Mouse (Mus musculus) heart, adult 2 months (tissue): ENCODE data around the gene Vwa8. TPM values are rescaled to one million over a fixed set of nuclear protein-coding genes. Genes with fewer than 3 reads are reported as not detected.

Experiments
- DNase-seq, 2 experiments: peaks; one replicate each; pipeline ENCODE4 v3.0.0; 2021
- H3K27ac ChIP-seq: fragments of 200-600 bp; 2 replicates; pipeline ENCODE4 v1.8.1; 2022
- H3K27me3 ChIP-seq: fragments of 200-500 bp; 2 replicates; pipeline ENCODE4 v1.6.1; 2012; ENCODE audit warnings: mild to moderate bottlenecking, low read length, inconsistent platforms, mixed read lengths; ENCODE audit not compliant: control insufficient read depth, insufficient read depth
- H3K36me3 ChIP-seq: fragments of 200-500 bp; 2 replicates; pipeline ENCODE4 v1.6.1; 2012; ENCODE audit warnings: low read length, inconsistent platforms; ENCODE audit not compliant: control insufficient read depth, insufficient read depth
- H3K4me1 ChIP-seq: fragments of 200-500 bp; 2 replicates; pipeline ENCODE4 v1.6.1; 2011; ENCODE audit warnings: low read length; ENCODE audit not compliant: control insufficient read depth, insufficient read depth
- H3K4me3 ChIP-seq: fragments of 200-600 bp; 2 replicates; pipeline ENCODE4 v1.8.1; 2022
- H3K79me2 ChIP-seq: fragments of 200-500 bp; replicated peaks from 2 replicates; pipeline ENCODE4 v1.6.1; 2012; ENCODE audit warnings: mild to moderate bottlenecking, inconsistent platforms, low read length, moderate library complexity, mixed read lengths; ENCODE audit not compliant: control insufficient read depth, insufficient read depth
- H3K9ac ChIP-seq: fragments of 200-500 bp; 2 replicates; pipeline ENCODE4 v1.6.1; 2012; ENCODE audit warnings: low read depth, mild to moderate bottlenecking, control low read depth, inconsistent platforms, low read length, mixed read lengths
- CTCF ChIP-seq: fragments of 200-600 bp; IDR thresholded peaks from 2 replicates; pipeline ENCODE4 v1.8.1; 2022; ENCODE audit warnings: antibody characterized with exemption, mild to moderate bottlenecking, moderate library complexity
- EP300 ChIP-seq: fragments of 200-500 bp; IDR thresholded peaks from 2 replicates; pipeline ENCODE4 v1.6.1; 2011; ENCODE audit warnings: low read depth, low read length, control low read depth; ENCODE audit not compliant: insufficient read depth
- POLR2A ChIP-seq: fragments of 200-500 bp; IDR thresholded peaks from 2 replicates; pipeline ENCODE4 v1.6.1; 2011; ENCODE audit warnings: mild to moderate bottlenecking, low read depth, low read length, control low read depth; ENCODE audit not compliant: insufficient read depth
- WGBS: fragments of 180-500 bp; shearing (Covaris S2); methylation state at CpG from one replicate; pipeline ENCODE4 v1.1.7; 2018; 5-methylcytosine and 5-hydroxymethylcytosine counted together
- intact Hi-C: fragments of 180-260 bp; cut with DNase I; formaldehyde crosslinking; loops from one replicate; pipeline ENCODE4 v1.15.1; 2025
- polyA plus RNA-seq: library from polyadenylated mRNA; depleted of rRNA; stranded (reverse); fragments of >200 nt; gene quantifications from 2 replicates; pipeline ENCODE4 v1.2.3, GENCODE M21; 2012
- total RNA-seq, 2 experiments: library from RNA; stranded (reverse); gene quantifications; 2 replicates each; pipeline ENCODE4 v1.2.3; 2021

Vwa8 gene
- total and polyA plus RNA-seq, 3 experiments: 58.8 to 177 (median 150) TPM

GRCm38 (mm10) chr14:79160486-79160885, 311.6 kb downstream of the Vwa8 start:
- intact Hi-C loops: no loop called here
- 61% methylated on average over 10 of the region's 10 CpGs for WGBS
- H3K27ac ChIP-seq: peak overlapping the region; percentile 50
- no peak for TF ChIP-seq CTCF
- TF ChIP-seq POLR2A: no peak
- no peak for TF ChIP-seq EP300
- peaks cover 18% of the 10 kb centered on the region for H3K4me1 ChIP-seq
- no peak for DNase-seq
- no peaks in the 10 kb centered on the region for H3K27me3 ChIP-seq
- H3K4me3 ChIP-seq: no peak overlapping the region; the same call in 1 of the 2 replicates
- no peaks in the 10 kb centered on the region for H3K79me2 ChIP-seq
- H3K9ac ChIP-seq: peak overlapping the region; percentile 16; the same call in 1 of the 2 replicates
- peaks cover 20% of the 10 kb centered on the region for H3K36me3 ChIP-seq

- Histone ChIP-seq H3K27me3 (no peaks in the 10 kb centered on the region), H3K4me3 (no peak overlapping the region), H3K36me3 (peaks cover 20% of the 10 kb centered on the region), H3K79me2 (no peaks in the 10 kb centered on the region), H3K9ac (no peak overlapping the region), H3K27ac (no peak overlapping the region; the same call in 1 of the 2 replicates), H3K4me1 (peaks cover 18% of the 10 kb centered on the region)
- no peak for TF ChIP-seq EP300
- no peak for DNase-seq
- WGBS: 77% methylated on average over 7 of the region's 7 CpGs
- intact Hi-C loops: no loop called here
Measured at GRCm38 (mm10) chr14:79160966-79161365, 312.1 kb downstream of the Vwa8 start.

- WGBS: 80% methylated on average over 9 of the region's 9 CpGs
- H3K36me3 ChIP-seq: peaks cover 20% of the 10 kb centered on the region
- intact Hi-C loops: no loop called here
- H3K4me1 ChIP-seq: peaks cover 18% of the 10 kb centered on the region
- H3K27ac ChIP-seq: no peak overlapping the region
- no peak for DNase-seq
- H3K27me3 ChIP-seq: no peaks in the 10 kb centered on the region
- TF ChIP-seq POLR2A: no peak
- no peak for TF ChIP-seq EP300
- no peak overlapping the region for H3K9ac ChIP-seq
- no peak overlapping the region for H3K4me3 ChIP-seq
- no peaks in the 10 kb centered on the region for H3K79me2 ChIP-seq
Measured at GRCm38 (mm10) chr14:79161741-79162140, 312.9 kb downstream of the Vwa8 start.

- no peak overlapping the region; the same call in 1 of the 2 replicates for H3K27ac ChIP-seq
- intact Hi-C loops: no loop called here
- H3K79me2 ChIP-seq: no peaks in the 10 kb centered on the region
- TF ChIP-seq EP300 (no peak), CTCF (no peak), POLR2A (no peak)
- H3K9ac ChIP-seq: 0 out of 2 replicates have a peak overlapping the region, but pooled peaks have one; percentile 9
- no peak overlapping the region for H3K4me3 ChIP-seq
- peaks cover 10% of the 10 kb centered on the region for H3K4me1 ChIP-seq
- 53% methylated on average over 9 of the region's 9 CpGs for WGBS
- H3K36me3 ChIP-seq: peaks cover 17% of the 10 kb centered on the region
- no peak for DNase-seq
- H3K27me3 ChIP-seq: no peaks in the 10 kb centered on the region
Measured at GRCm38 (mm10) chr14:79162678-79163077, 313.8 kb downstream of the Vwa8 start.

GRCm38 (mm10) chr14:79164334-79164733, 315.5 kb downstream of the Vwa8 start:
- Histone ChIP-seq H3K27ac (peak overlapping the region; percentile 50), H3K4me1 (peaks cover 5% of the 10 kb centered on the region), H3K36me3 (peaks cover 15% of the 10 kb centered on the region), H3K27me3 (no peaks in the 10 kb centered on the region), H3K4me3 (no peak overlapping the region), H3K9ac (no peak overlapping the region), H3K79me2 (no peaks in the 10 kb centered on the region)
- DNase-seq: no peak
- WGBS: 56% methylated on average over 4 of the region's 4 CpGs
- no peak for TF ChIP-seq CTCF
- no peak for TF ChIP-seq POLR2A
- TF ChIP-seq EP300: no peak
- intact Hi-C loops: no loop called here

- Histone ChIP-seq H3K79me2 (no peaks in the 10 kb centered on the region), H3K27me3 (no peaks in the 10 kb centered on the region), H3K27ac (peak overlapping the region; percentile 50), H3K9ac (no peak overlapping the region), H3K4me3 (no peak overlapping the region), H3K4me1 (peaks cover 5% of the 10 kb centered on the region), H3K36me3 (peaks cover 15% of the 10 kb centered on the region)
- TF ChIP-seq CTCF (peak; percentile 62), POLR2A (no peak)
- intact Hi-C loops: no loop called here
- no peak for DNase-seq
- 95% methylated on average over 2 of the region's 2 CpGs for WGBS
Measured at GRCm38 (mm10) chr14:79164925-79165324, 316.1 kb downstream of the Vwa8 start.

GRCm38 (mm10) chr14:79174526-79174925, 325.7 kb downstream of the Vwa8 start:
- TF ChIP-seq CTCF: no peak
- no peak for TF ChIP-seq EP300
- TF ChIP-seq POLR2A: no peak
- no peak overlapping the region for H3K27ac ChIP-seq
- peaks cover 4% of the 10 kb centered on the region for H3K4me1 ChIP-seq
- 95% methylated on average over 4 of the region's 4 CpGs for WGBS
- no peak overlapping the region for H3K4me3 ChIP-seq
- peaks cover 2% of the 10 kb centered on the region; the same call in 1 of the 2 replicates for H3K36me3 ChIP-seq
- no peak for DNase-seq
- no peak overlapping the region for H3K9ac ChIP-seq
- intact Hi-C loops: no loop called here
- H3K79me2 ChIP-seq: no peaks in the 10 kb centered on the region
- H3K27me3 ChIP-seq: no peaks in the 10 kb centered on the region
